Mouse (Mus musculus) neural tube, embryonic 11.5 days (tissue): ENCODE results near the gene Nckap5. TPM values are rescaled to one million over a fixed set of nuclear protein-coding genes. Genes with fewer than 3 reads are reported as not detected.

Experiments
- ATAC-seq: fragments of 200-750 bp; cut with Nextera tagmentation; 2 replicates; pipeline ENCODE4 v1.8.0; 2017; ENCODE audit warnings: moderate number of reproducible peaks, mild to moderate bottlenecking, moderate TSS enrichment, moderate library complexity; ENCODE audit not compliant: insufficient read depth, low FRiP score, low TSS enrichment
- DNase-seq: peaks from one replicate; pipeline ENCODE4 v3.0.0-alpha.2; 2015; ENCODE audit warnings: low spot score
- H3K27ac ChIP-seq: fragments of 300-500 bp; sonication (generic); 2 replicates; pipeline ENCODE4 v1.5.1; 2014; ENCODE audit warnings: low read depth, mild to moderate bottlenecking, low read length
- H3K27me3 ChIP-seq: fragments of 300-500 bp; sonication (generic); 2 replicates; pipeline ENCODE4 v1.6.1; 2014; ENCODE audit warnings: mild to moderate bottlenecking, low read length, mixed read lengths; ENCODE audit not compliant: control insufficient read depth, insufficient read depth
- H3K36me3 ChIP-seq: fragments of 300-500 bp; sonication (generic); 2 replicates; pipeline ENCODE4 v1.6.1; 2014; ENCODE audit warnings: mild to moderate bottlenecking, low read length, moderate library complexity, mixed read lengths; ENCODE audit not compliant: control insufficient read depth, insufficient read depth
- H3K4me1 ChIP-seq: fragments of 300-500 bp; sonication (generic); 2 replicates; pipeline ENCODE4 v1.6.1; 2014; ENCODE audit warnings: low read length, mixed read lengths; ENCODE audit not compliant: control insufficient read depth, insufficient read depth
- H3K4me2 ChIP-seq: fragments of 300-500 bp; sonication (generic); 2 replicates; pipeline ENCODE4 v1.6.1; 2014; ENCODE audit warnings: low read depth, mild to moderate bottlenecking, moderate library complexity
- H3K4me3 ChIP-seq: fragments of 300-500 bp; sonication (generic); 2 replicates; pipeline ENCODE4 v1.5.1; 2014; ENCODE audit warnings: low read depth, low read length
- H3K9ac ChIP-seq: fragments of 300-500 bp; sonication (generic); 2 replicates; pipeline ENCODE4 v1.6.1; 2014; ENCODE audit warnings: mild to moderate bottlenecking, low read length
- H3K9me3 ChIP-seq: fragments of 300-500 bp; sonication (generic); 2 replicates; pipeline ENCODE4 v1.6.1; 2016; ENCODE audit warnings: low read length; ENCODE audit not compliant: control insufficient read depth
- WGBS: fragments of 180-500 bp; shearing (Covaris S2); extraction: QIAGEN DNeasy Blood & Tissue Kit; methylation state at CpG from one replicate; pipeline ENCODE4 v1.1.7; 2014; 5-methylcytosine and 5-hydroxymethylcytosine counted together
- polyA plus RNA-seq: library from polyadenylated mRNA; unstranded; fragments of >200 nt; fragmentation: Nextera tagmentation; extraction: Ambion mirVana; gene quantifications from 2 replicates; pipeline ENCODE4 v1.2.1, GENCODE M21; 2014

Nckap5 gene
- polyA plus RNA-seq, 1 experiment from 2014 or later: 20.6 TPM

DNA sequence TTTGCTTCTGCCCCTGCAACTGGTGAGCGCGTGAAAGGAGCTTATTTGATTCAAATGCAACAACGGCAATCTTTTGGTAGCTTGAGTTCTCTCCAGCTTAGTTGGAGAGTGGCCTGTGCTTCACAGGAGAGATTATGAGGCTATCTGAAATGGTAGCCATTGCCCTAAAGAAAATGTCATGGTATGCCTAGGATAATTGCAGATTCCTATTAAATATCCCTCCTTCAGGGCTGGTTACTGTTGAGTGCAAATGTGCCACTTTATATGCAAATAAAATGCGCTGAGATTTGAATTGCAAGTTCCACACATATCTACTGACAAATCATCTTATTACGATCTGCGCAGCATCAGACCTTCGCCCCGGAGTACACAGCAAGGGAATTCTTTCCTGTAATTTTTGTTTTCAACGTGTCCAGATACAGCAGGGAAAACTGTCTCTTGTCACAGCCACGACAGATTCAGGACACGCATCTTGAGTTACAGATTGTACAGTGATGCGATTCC lies 272.8 kb downstream of the Nckap5 start:
- Histone ChIP-seq H3K36me3 (no peaks in the 10 kb centered on the region), H3K4me1 (no peaks in the 10 kb centered on the region), H3K9me3 (no peaks in the 10 kb centered on the region), H3K27ac (no peak overlapping the region), H3K27me3 (no peaks in the 10 kb centered on the region), H3K9ac (no peak overlapping the region), H3K4me3 (no peak overlapping the region), H3K4me2 (no peak overlapping the region)
- ATAC-seq (no peak), DNase-seq (no peak)
- WGBS: 91% methylated on average over 12 of the region's 12 CpGs

DNA sequence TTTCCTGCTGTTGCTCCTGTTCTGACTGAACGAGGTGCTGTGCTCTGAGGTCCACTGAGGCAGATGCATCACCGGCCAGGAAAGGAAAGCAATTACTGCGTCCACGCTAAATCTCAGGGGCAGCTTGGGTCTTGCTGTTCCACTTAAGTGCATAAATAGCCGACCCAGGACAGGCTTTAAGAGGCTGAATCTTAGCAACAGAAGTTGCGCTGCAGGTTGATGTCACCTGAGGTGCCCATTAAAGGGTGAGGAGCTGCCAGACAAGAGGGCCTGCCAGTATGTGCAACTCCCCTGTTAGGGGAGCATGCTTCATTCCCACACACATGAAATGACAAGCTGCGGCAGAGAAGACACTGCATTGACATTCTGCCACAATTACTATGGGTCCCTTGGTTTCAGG lies 282.6 kb downstream of the Nckap5 start:
- ATAC-seq (no peak), DNase-seq (no peak)
- Histone ChIP-seq H3K27me3 (no peaks in the 10 kb centered on the region), H3K9me3 (no peaks in the 10 kb centered on the region), H3K4me1 (no peaks in the 10 kb centered on the region), H3K4me2 (no peak overlapping the region), H3K27ac (no peak overlapping the region), H3K4me3 (no peak overlapping the region), H3K36me3 (no peaks in the 10 kb centered on the region), H3K9ac (no peak overlapping the region)
- WGBS: 85% methylated on average over 7 of the region's 7 CpGs

DNA sequence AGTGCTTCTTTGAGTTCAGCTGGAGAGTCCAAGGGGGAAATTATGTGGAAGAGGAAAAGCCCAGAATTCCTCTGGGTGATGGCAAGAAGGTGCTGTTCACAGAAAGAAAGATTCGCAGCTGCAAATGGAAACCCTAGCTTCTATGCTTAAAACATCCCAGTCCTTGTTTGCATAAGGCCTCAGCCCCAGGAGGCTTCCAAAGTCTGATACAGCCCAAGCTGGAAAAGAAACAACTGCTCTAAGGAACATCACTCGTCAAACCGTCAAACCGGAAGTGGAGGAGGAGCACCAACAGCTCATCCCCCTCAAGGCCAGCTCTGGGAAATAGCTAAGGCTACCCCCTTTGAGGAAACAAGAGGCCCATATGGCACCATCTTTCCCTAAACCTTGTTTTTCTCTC lies 286.1 kb downstream of the Nckap5 start:
- WGBS: 71% methylated on average over 4 of the region's 4 CpGs
- DNase-seq (no peak), ATAC-seq (no peak)

DNA sequence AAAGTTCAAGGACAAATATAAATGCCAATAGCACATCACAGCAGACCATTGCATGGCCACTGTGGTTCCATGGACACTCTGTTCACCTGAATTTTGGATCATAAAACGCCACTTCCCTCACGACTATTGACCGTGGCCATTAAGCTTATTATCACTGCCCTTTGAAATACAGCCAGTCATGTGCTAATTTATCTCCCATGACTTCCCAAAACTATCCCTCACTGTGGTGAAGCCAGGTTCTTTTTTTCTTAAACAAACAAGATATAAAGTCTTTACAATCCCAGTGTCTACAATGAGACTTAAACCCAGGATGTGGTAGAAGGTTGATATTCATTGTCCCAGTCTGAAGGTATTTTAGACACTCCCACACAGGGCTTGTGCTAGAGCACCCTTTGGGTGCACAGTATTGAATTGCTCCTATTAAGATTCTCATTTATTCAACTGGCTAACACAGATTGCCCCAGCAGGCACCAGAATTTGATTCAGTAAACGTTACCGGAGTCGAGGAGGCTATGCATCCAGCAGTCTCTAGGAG lies 293.3 kb downstream of the Nckap5 start:
- Histone ChIP-seq H3K9me3 (no peaks in the 10 kb centered on the region), H3K36me3 (no peaks in the 10 kb centered on the region), H3K27me3 (no peaks in the 10 kb centered on the region), H3K4me2 (no peak overlapping the region), H3K9ac (no peak overlapping the region), H3K4me1 (no peaks in the 10 kb centered on the region), H3K4me3 (no peak overlapping the region), H3K27ac (no peak overlapping the region)
- ATAC-seq (no peak), DNase-seq (no peak)
- 88% methylated on average over 6 of the region's 6 CpGs for WGBS

More for the DNA sequence above, 286.1 kb downstream of the Nckap5 start:
- Histone ChIP-seq H3K4me1 (no peaks in the 10 kb centered on the region), H3K9ac (no peak overlapping the region), H3K4me2 (no peak overlapping the region), H3K27me3 (no peaks in the 10 kb centered on the region), H3K36me3 (no peaks in the 10 kb centered on the region), H3K4me3 (no peak overlapping the region), H3K27ac (no peak overlapping the region), H3K9me3 (no peaks in the 10 kb centered on the region)

DNA sequence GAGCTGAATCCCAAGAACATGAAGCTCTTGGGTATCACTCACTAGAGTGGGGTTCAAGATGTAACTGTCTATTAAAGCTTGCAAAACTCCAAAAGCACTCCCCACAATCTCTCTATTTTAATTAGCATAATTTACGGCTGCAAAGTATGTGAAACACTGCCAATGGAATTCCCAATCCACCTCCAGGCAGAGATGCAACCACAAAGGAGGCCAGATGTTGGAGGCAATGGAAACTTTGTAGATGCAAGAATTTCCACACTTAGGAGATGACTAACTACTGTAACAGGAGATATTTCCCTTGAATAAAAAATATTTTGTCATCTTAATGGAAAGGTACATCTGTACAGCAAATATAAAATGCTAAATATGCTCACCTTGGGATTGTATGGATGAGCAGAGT lies 295.1 kb downstream of the Nckap5 start:
- WGBS: 85% methylated on average over 1 of the region's 1 CpGs
- Histone ChIP-seq H3K9ac (no peak overlapping the region), H3K27ac (no peak overlapping the region), H3K36me3 (no peaks in the 10 kb centered on the region), H3K9me3 (no peaks in the 10 kb centered on the region), H3K4me3 (no peak overlapping the region), H3K4me2 (no peak overlapping the region), H3K4me1 (no peaks in the 10 kb centered on the region), H3K27me3 (no peaks in the 10 kb centered on the region)
- ATAC-seq (no peak), DNase-seq (no peak)

DNA sequence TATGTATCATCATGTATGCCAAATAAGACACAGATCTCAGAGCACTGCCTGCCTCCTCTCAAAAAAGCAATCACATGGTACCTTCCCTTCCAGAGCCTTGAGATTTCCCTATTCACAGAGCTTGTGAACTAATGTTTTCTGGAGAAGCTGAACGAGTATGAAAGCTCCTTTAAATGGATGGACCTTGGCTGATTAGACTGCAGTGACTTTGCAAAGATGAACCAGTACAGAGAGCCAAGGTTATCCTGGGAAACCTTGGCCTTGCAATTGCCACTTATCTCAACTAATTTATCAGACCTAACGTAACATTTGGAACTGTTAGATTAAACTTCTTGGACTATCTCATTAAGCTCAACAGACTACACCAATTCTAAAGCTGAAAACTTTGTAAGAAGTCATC lies 296.6 kb downstream of the Nckap5 start:
- ATAC-seq (no peak), DNase-seq (no peak)
- H3K27ac ChIP-seq: no peak overlapping the region
- no peaks in the 10 kb centered on the region for H3K36me3 ChIP-seq
- H3K4me1 ChIP-seq: no peaks in the 10 kb centered on the region
- H3K4me3 ChIP-seq: no peak overlapping the region
- H3K4me2 ChIP-seq: no peak overlapping the region
- H3K27me3 ChIP-seq: no peaks in the 10 kb centered on the region
- 91% methylated on average over 2 of the region's 2 CpGs for WGBS
- H3K9ac ChIP-seq: no peak overlapping the region
- H3K9me3 ChIP-seq: no peaks in the 10 kb centered on the region

DNA sequence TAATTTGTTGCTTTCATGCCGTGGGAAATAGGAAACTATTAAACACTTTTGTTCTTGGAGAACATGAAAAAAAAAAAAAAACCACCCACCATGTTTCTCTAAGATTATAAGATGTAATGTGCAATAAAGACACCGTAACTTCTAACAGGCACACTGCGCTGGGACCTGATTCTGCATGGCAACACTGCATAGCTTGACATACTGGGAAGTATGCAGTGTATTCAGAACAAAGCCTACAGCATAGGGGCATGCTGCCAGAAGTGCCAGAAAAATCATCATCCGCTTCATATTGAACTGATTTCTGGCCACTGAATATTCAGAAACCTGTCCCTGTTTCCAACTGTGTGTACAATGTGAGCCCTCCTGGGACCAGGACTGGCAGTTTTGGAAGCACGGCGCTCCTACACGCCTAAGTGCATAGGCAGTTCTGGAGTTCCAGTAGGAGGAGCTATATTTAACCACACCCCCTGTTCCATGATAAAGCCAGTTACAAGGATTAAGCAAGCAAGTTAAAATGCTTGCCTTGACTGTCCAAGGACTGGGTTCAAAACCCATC lies 302.5 kb downstream of the Nckap5 start:
- ATAC-seq: no peak
- Histone ChIP-seq H3K27me3 (no peaks in the 10 kb centered on the region), H3K4me1 (no peaks in the 10 kb centered on the region), H3K4me3 (no peak overlapping the region), H3K9ac (no peak overlapping the region), H3K4me2 (no peak overlapping the region), H3K36me3 (no peaks in the 10 kb centered on the region), H3K9me3 (no peaks in the 10 kb centered on the region), H3K27ac (no peak overlapping the region)
- 91% methylated on average over 7 of the region's 7 CpGs for WGBS
- no peak for DNase-seq

DNA sequence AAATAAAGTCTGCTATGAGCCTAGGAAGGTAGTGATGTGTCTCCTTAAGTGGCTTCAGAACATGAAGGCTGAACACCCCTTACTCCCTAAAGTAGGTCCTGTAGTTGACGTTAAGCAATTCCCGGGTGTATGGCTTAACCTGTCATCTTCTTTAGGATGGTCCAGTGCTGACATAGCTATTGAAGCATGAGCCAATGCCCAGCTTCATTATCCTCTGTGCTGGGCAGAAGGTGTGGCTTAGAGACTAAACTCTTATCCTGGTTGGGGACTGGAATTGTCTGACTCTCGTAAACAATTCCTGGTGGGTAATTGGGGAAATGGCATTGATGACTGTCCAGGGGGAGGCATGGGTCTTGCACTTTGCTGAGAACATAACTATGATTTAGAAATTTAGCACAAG lies 312.5 kb downstream of the Nckap5 start:
- Histone ChIP-seq H3K4me3 (no peak overlapping the region), H3K9me3 (no peaks in the 10 kb centered on the region), H3K4me1 (no peaks in the 10 kb centered on the region), H3K27ac (no peak overlapping the region), H3K4me2 (no peak overlapping the region), H3K36me3 (no peaks in the 10 kb centered on the region), H3K27me3 (no peaks in the 10 kb centered on the region), H3K9ac (no peak overlapping the region)
- DNase-seq (no peak), ATAC-seq (no peak)
- 83% methylated on average over 3 of the region's 3 CpGs for WGBS

DNA sequence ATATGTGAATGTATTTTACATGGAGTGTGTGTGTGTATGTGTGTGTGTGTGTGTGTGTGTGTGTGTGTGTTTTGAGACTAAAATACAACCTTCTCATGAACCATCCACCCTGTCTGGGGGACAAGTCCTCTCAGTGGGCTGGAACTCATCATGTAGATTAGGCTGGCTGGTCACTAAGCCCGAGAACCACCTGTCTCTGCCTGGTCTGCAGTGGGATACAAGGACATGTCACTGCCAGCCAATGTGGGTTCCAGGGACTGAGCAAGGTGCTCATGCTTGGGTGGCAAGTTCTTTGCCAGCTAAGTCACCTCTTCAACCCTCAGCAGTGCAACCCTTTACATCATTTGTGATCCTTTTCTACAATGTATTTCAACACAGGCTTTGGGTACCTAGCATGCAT lies 313.2 kb downstream of the Nckap5 start:
- ATAC-seq: no peak
- no peak for DNase-seq
- no peak overlapping the region for H3K4me3 ChIP-seq
- WGBS: 88% methylated on average over 1 of the region's 1 CpGs
- H3K4me2 ChIP-seq: no peak overlapping the region
- no peak overlapping the region for H3K9ac ChIP-seq
- H3K27ac ChIP-seq: no peak overlapping the region
- H3K4me1 ChIP-seq: no peaks in the 10 kb centered on the region
- no peaks in the 10 kb centered on the region for H3K27me3 ChIP-seq
- H3K36me3 ChIP-seq: no peaks in the 10 kb centered on the region
- H3K9me3 ChIP-seq: no peaks in the 10 kb centered on the region
